Mouse (Mus musculus) gastrocnemius, postnatal 4 days (tissue): ENCODE results near the gene Sema5a. TPM values are rescaled to one million over a fixed set of nuclear protein-coding genes. Genes with fewer than 3 reads are reported as not detected.

Source experiments
- DNase-seq, 2 experiments: peaks; one replicate each; pipeline ENCODE4 v3.0.0; 2021 to 2022; ENCODE audit warnings: low spot score in 2 of 2, mixed read lengths in 2 of 2
- total RNA-seq, 2 experiments: library from RNA; stranded (reverse); gene quantifications; 2 replicates each; pipeline ENCODE4 v1.2.3; 2021

Gene Sema5a
- total RNA-seq, 2 experiments from 2014 or later, result 43.0 to 43.4 TPM

- peak; percentile 84 to 89 for DNase-seq
These were observed 1.4 kb downstream of the Sema5a start for GRCm38 (mm10) chr15:32245837-32246670.

GRCm38 (mm10) chr15:32247281-32247680, 2.7 kb downstream of the Sema5a start:
- no peak for DNase-seq

GRCm38 (mm10) chr15:32254806-32255205, 10.2 kb downstream of the Sema5a start:
- no peak for DNase-seq

GRCm38 (mm10) chr15:32257340-32257739, 12.7 kb downstream of the Sema5a start:
- no peak for DNase-seq

GRCm38 (mm10) chr15:32257886-32258319, 13.3 kb downstream of the Sema5a start:
- peak in 1 of 2 experiments; percentile 31 for DNase-seq

GRCm38 (mm10) chr15:32259362-32260096, 14.9 kb downstream of the Sema5a start:
- DNase-seq, result no peak

GRCm38 (mm10) chr15:32260942-32261341, 16.3 kb downstream of the Sema5a start:
- DNase-seq, result no peak

- no peak for DNase-seq
These were observed 19.0 kb downstream of the Sema5a start for GRCm38 (mm10) chr15:32263651-32264050.

- DNase-seq, result no peak
These were observed 20.3 kb downstream of the Sema5a start for GRCm38 (mm10) chr15:32264822-32265377.

- peak in 1 of 2 experiments; percentile 37 for DNase-seq
These were observed 20.8 kb downstream of the Sema5a start for GRCm38 (mm10) chr15:32265378-32265934.

- DNase-seq, result no peak
These were observed 21.7 kb downstream of the Sema5a start for GRCm38 (mm10) chr15:32266122-32266820.

GRCm38 (mm10) chr15:32270106-32270505, 25.5 kb downstream of the Sema5a start:
- no peak for DNase-seq

GRCm38 (mm10) chr15:32273925-32274324, 29.3 kb downstream of the Sema5a start:
- no peak for DNase-seq

- DNase-seq, result no peak
These were observed 30.4 kb downstream of the Sema5a start for GRCm38 (mm10) chr15:32275020-32275419.

GRCm38 (mm10) chr15:32278600-32278999, 34.0 kb downstream of the Sema5a start:
- DNase-seq, result no peak

- no peak for DNase-seq
These were observed 36.8 kb downstream of the Sema5a start for GRCm38 (mm10) chr15:32281374-32281773.

- DNase-seq, result no peak
These were observed 40.1 kb downstream of the Sema5a start for GRCm38 (mm10) chr15:32284688-32285087.

GRCm38 (mm10) chr15:32286296-32286695, 41.7 kb downstream of the Sema5a start:
- no peak for DNase-seq

GRCm38 (mm10) chr15:32288480-32288879, 43.9 kb downstream of the Sema5a start:
- peak in 1 of 2 experiments; percentile 50 for DNase-seq

- no peak for DNase-seq
These were observed 46.4 kb downstream of the Sema5a start for GRCm38 (mm10) chr15:32291000-32291399.

GRCm38 (mm10) chr15:32296523-32296922, 51.9 kb downstream of the Sema5a start:
- DNase-seq, result no peak
